Mouse (Mus musculus) limb, embryonic 14.5 days (tissue): ENCODE results near the gene Mcpt4. TPM values are rescaled to one million over a fixed set of nuclear protein-coding genes. Genes with fewer than 3 reads are reported as not detected.
"Not testable (repeated sequence)": the region's sequence is repeated elsewhere in the genome, so short reads cannot be mapped to it uniquely, and the experiment has no call there.

Experiments
- ATAC-seq: fragments of 200-750 bp; cut with Nextera tagmentation; 2 replicates; pipeline ENCODE4 v1.8.0; 2017; ENCODE audit warnings: low read depth, moderate number of reproducible peaks, moderate TSS enrichment; ENCODE audit not compliant: low FRiP score
- DNase-seq: peaks from one replicate; pipeline ENCODE4 v3.0.0-alpha.2; 2015; ENCODE audit warnings: low spot score
- H3K27ac ChIP-seq: fragments of 300-500 bp; sonication (generic); replicated peaks from 2 replicates; pipeline ENCODE4 v1.5.1; 2014; ENCODE audit warnings: low read depth, mild to moderate bottlenecking, low read length, moderate library complexity, mixed read lengths
- H3K27me3 ChIP-seq: fragments of 300-500 bp; sonication (generic); 2 replicates; pipeline ENCODE4 v1.6.1; 2014; ENCODE audit warnings: low read length, mixed read lengths; ENCODE audit not compliant: control insufficient read depth, insufficient read depth
- H3K36me3 ChIP-seq: fragments of 300-500 bp; sonication (generic); 2 replicates; pipeline ENCODE4 v1.6.1; 2014; ENCODE audit warnings: mild to moderate bottlenecking, low read length, moderate library complexity, mixed read lengths; ENCODE audit not compliant: control insufficient read depth, insufficient read depth
- H3K4me1 ChIP-seq: fragments of 300-500 bp; sonication (generic); 2 replicates; pipeline ENCODE4 v1.6.1; 2014; ENCODE audit warnings: antibody characterized with exemption, low read length, mixed read lengths; ENCODE audit not compliant: control insufficient read depth, insufficient read depth
- H3K4me2 ChIP-seq: fragments of 300-500 bp; sonication (generic); replicated peaks from 2 replicates; pipeline ENCODE4 v1.6.1; 2014; ENCODE audit warnings: low read depth, mild to moderate bottlenecking, low read length, moderate library complexity; ENCODE audit not compliant: severe bottlenecking
- H3K4me3 ChIP-seq: fragments of 300-500 bp; sonication (generic); replicated peaks from 2 replicates; pipeline ENCODE4 v1.5.1; 2014; ENCODE audit warnings: low read length
- H3K9ac ChIP-seq: fragments of 300-500 bp; sonication (generic); 2 replicates; pipeline ENCODE4 v1.6.1; 2014; ENCODE audit warnings: mild to moderate bottlenecking, low read depth, low read length, moderate library complexity; ENCODE audit not compliant: severe bottlenecking
- H3K9me3 ChIP-seq: fragments of 300-500 bp; sonication (generic); 2 replicates; pipeline ENCODE4 v1.6.1; 2016; ENCODE audit warnings: low read length; ENCODE audit not compliant: control insufficient read depth
- POLR2A ChIP-seq: fragments of 200-500 bp; IDR thresholded peaks from 2 replicates; pipeline ENCODE4 v1.8.0; 2012; ENCODE audit warnings: inconsistent platforms, mild to moderate bottlenecking, moderate library complexity, borderline replicate concordance; ENCODE audit not compliant: insufficient read depth, insufficient read length; ENCODE audit errors: extremely low read depth
- WGBS: fragments of 180-500 bp; shearing (Covaris S2); extraction: QIAGEN DNeasy Blood & Tissue Kit; methylation state at CpG from one replicate; pipeline ENCODE4 v1.1.7; 2014; 5-methylcytosine and 5-hydroxymethylcytosine counted together
- polyA plus RNA-seq, 2 experiments: library from polyadenylated mRNA; depleted of rRNA in 1 of 2; stranded (reverse) in 1 of 2; unstranded in 1 of 2; fragments of >200 nt; fragmentation: Nextera tagmentation in 1 of 2; extraction: Ambion mirVana in 1 of 2; gene quantifications; 2 replicates each; pipeline versions ENCODE4 v1.2.1 to v1.2.3; 2012 to 2014

The Mcpt4 gene
- polyA plus RNA-seq, 2 experiments, result 2.4 TPM

DNA sequence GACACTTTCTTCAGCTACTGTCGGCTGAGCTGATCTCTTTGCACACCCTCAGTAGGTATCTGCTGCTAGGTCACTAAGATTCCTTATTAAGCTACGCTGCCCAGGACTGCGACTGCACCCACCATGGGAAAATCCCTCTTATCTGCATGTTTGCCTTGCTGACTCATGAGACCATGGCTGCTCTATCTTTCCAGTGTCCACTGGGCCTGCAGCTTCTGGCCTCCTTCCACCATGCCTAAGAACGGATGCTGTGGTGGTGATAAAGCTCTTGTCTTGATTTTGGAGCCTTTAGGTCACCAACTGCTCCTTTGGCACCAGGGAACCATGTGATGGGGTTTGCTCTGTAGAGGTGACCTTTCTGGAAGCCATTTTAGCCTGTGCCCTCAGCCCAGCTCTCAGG is 4.4 kb downstream of the Mcpt4 start:
- Histone ChIP-seq H3K27me3 (no peaks in the 10 kb centered on the region), H3K4me1 (no peaks in the 10 kb centered on the region), H3K36me3 (no peaks in the 10 kb centered on the region), H3K9me3 (no peaks in the 10 kb centered on the region), H3K9ac (no peak overlapping the region), H3K27ac (no peak overlapping the region), H3K4me3 (no peak overlapping the region), H3K4me2 (no peak overlapping the region)
- DNase-seq (no peak), ATAC-seq (no peak)
- TF ChIP-seq POLR2A, result no peak
- 83% methylated on average over 4 of the region's 4 CpGs for WGBS

- ATAC-seq (no peak), DNase-seq (no peak)
- H3K27ac ChIP-seq, result no peak overlapping the region
- no peak overlapping the region for H3K4me2 ChIP-seq
- H3K9me3 ChIP-seq, result no peaks in the 10 kb centered on the region
- H3K4me1 ChIP-seq, result no peaks in the 10 kb centered on the region
- TF ChIP-seq POLR2A, result no peak
- H3K9ac ChIP-seq, result no peak overlapping the region
- no peaks in the 10 kb centered on the region for H3K27me3 ChIP-seq
- H3K4me3 ChIP-seq, result no peak overlapping the region
- no peaks in the 10 kb centered on the region for H3K36me3 ChIP-seq
- WGBS, result 76% methylated on average over 3 of the region's 3 CpGs
These were observed 6.7 kb downstream of the Mcpt4 start for GRCm38 (mm10) chr14:56055408-56055807.

DNA sequence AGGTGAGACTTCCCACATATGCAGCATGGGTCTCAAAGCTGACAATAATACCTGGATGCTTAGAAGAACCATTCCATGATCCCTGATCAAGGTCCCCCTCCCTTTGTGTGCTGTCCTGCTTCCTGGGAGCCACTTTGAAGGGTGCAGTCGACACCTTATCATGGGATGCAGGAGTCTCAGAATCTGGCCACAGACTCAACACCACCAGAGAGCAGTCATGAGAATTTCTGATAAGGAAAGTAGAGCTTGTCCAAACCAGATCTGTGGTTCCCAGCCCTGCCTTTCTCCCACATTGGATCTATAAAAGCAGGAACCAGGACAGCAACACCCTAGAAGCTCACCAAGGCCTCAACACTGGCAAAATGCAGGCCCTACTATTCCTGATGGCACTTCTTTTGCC is 20.3 kb downstream of the Mcpt4 start, which contains the start of gene Mcpt2:
TSS of gene Mcpt2 (plus strand) at position 250 of the 400 bp plus-strand sequence.
- H3K4me3 ChIP-seq, ATAC-seq, DNase-seq, H3K27me3 ChIP-seq, H3K4me2 ChIP-seq, H3K9ac ChIP-seq, H3K36me3 ChIP-seq, H3K9me3 ChIP-seq, H3K4me1 ChIP-seq, H3K27ac ChIP-seq: not testable (repeated sequence)
- WGBS, result 57% methylated on average over 1 of the region's 1 CpGs

DNA sequence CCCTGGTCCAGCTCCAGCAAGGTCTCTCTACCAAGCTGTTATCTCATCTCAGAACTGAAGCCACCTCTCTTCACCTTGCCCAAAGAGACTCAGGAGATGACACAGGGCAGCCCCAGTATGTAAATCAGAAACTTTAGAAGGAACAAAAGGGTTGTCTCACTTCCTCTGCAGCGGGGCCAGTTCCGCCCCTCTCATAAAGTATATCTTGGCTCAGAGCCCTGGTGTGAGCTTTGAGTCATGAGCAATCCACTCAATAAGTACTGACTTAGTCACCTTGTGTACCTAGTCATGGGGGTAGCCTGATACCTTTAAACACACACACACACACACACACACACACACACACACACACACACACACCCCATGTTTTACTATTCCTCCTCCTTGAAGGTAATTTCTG is 27.7 kb downstream of the Mcpt4 start:
- 64% methylated on average over 2 of the region's 2 CpGs for WGBS
- ATAC-seq, result no peak
- no peaks in the 10 kb centered on the region for H3K36me3 ChIP-seq
- H3K4me2 ChIP-seq, result no peak overlapping the region
- DNase-seq, result no peak
- H3K27me3 ChIP-seq, result no peaks in the 10 kb centered on the region
- no peak overlapping the region for H3K27ac ChIP-seq
- no peaks in the 10 kb centered on the region for H3K4me1 ChIP-seq
- no peak overlapping the region for H3K9ac ChIP-seq
- H3K4me3 ChIP-seq, result no peak overlapping the region
- no peaks in the 10 kb centered on the region for H3K9me3 ChIP-seq
- TF ChIP-seq POLR2A, result no peak

DNA sequence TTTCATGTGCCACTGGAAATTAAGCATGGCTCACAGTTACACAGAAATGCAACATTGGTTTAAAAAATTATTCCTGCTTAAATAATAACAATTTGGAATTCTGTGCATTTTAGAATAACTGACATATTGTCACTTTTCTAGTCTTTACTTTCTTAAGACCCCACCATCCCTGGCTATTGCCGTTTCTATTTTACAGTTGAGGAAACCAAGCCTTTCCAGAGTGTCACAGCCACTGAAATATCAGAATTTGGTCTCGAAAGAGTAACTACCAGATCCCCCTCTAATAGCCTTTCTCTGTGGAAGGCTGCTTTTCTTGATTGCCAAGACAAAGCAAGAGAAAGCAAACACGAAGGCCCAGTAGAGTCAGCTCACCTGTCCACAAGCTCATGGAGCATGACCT is 31.7 kb downstream of the Mcpt4 start, which contains the start of gene Mcpt9:
TSS of gene Mcpt9 (minus strand) at position 101 of the 400 bp plus-strand sequence.
- not testable (repeated sequence) for H3K9me3 ChIP-seq, H3K4me2 ChIP-seq, H3K9ac ChIP-seq, H3K27ac ChIP-seq, ATAC-seq, H3K27me3 ChIP-seq, H3K4me3 ChIP-seq, H3K4me1 ChIP-seq, H3K36me3 ChIP-seq, DNase-seq
- 66% methylated on average over 2 of the region's 3 CpGs for WGBS

- not testable (repeated sequence) for H3K4me3 ChIP-seq, ATAC-seq, H3K36me3 ChIP-seq, H3K27ac ChIP-seq, H3K27me3 ChIP-seq, H3K4me1 ChIP-seq, H3K9ac ChIP-seq, H3K4me2 ChIP-seq, DNase-seq, H3K9me3 ChIP-seq
- 74% methylated on average over 3 of the region's 4 CpGs for WGBS
These were observed 40.8 kb downstream of the Mcpt4 start for GRCm38 (mm10) chr14:56021305-56021704.
